Mouse (Mus musculus): ENCODE data around the gene Gss.
A peak's percentile ranks its signal among the peaks of the same experiment; 100 is the strongest.
"Not testable (repeated sequence)": the region's sequence is repeated elsewhere in the genome, so short reads cannot be mapped to it uniquely, and the experiment has no call there.

The Gss gene

DNA sequence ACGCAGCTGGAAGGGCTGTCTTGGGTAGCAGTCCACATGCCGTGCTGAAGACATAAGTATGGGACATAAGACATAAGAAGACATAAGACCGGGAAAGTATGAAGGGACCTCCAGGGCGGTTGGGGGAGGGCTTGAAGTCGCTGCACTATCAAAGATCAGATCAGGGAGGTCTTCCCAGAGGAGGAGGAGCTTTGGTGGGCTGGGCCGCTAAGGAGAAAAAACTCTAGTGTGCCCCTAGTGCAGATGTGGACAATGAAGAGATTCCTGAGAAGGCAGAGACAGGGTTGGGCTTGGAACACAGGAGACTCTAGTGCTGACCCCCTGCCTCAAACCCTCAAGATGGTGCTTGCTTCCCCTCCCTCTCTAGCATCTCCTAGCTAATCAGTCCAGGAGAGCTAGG, 24.4 kb upstream of the Gss start:
- DNase-seq (ENCODE audit: low spot score) = no peak

DNA sequence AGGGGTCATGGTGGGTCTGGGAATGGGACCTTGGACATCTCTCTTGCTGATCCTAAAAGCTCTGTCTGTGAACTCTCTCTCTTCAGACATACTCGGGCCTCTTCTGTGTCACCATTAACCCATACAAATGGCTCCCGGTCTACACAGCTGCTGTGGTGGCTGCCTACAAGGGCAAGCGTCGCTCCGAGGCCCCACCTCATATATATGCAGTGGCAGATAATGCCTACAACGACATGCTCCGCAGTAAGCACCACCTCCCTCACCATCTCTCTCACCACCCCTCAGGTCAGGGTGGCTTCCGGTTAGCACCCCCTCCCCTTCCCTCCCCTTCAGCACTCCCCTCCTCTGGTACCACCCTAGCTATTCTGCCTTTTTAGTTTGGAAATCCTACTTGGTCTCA, 21.3 kb upstream of the Gss start:
- DNase-seq (ENCODE audit: low spot score) = no peak

DNA sequence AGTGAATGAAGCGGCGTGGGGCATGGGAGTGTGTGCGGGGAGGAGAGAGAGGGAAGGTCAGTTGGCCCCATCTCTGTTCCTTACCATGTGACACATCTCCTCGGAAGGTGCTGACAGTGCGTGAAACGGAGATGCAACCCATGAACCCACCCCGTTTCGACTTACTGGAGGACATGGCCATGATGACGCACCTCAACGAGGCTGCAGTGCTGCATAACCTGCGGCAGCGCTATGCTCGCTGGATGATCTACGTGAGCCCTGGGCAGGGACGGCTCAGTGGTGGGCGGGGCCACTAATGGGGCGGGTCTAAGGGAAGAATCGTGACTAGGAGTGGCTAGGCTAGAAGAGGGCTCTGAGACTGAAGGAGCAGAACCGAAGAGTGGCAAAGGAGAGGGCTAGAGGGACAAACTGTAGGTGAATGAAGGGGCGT, 20.7 kb upstream of the Gss start:
- DNase-seq (ENCODE audit: low spot score) = peak; percentile 72

DNA sequence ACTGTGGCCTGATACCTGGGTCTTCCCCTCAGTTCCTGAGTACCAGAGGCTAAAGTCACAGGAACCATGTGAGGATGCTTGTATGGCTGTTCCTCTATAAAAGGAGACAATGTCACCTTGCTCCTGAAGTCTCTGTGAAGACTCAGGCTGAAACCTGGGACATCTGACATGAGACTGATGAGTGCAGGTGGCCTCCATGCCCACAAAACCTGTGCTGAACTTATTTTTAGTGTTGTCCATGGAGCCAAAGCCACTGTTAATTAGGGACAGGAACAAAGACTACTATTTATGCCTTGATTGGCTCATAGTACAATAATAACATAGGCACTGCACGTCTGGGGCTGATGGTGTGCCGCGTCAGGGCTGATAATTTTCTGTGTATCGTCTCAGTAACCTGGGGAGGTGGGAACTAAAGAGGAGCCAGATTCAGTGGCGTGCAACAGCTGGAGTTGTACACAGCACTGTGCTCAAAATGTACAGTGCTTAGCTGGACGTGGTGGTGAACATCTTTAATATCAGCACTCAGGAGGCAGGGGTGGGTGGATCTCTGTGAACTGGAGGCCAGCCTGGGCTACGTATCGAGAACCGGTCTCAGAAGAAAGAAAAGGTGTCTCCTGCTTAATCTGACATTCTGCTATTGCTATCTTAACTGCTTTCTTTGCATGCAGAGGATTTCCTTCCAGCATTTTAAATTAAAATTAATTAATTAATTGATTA, 19.4 kb upstream of the Gss start:
- no peak for DNase-seq (ENCODE audit: low spot score)

DNA sequence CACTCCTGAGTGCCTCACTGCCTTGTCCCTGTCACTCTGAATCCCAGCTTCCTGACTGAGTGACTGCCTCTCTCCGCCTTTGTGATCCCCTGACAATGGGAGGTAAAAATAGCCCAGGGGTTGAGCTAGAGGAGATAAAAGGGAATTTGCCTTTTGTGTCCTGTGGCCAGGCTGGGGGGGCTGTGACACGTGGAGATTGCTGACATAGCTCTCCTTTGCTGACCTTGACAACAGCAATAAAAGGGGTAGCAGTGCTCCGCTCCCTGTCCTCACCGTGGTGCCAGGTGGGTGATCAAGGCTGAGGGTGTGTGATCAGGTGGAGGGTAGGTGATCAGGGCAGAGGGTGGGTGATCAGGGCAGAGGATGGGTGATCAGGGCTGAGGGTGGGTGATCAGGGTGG, 18.4 kb upstream of the Gss start, which contains the start of gene Myh7b:
TSS of gene Myh7b (plus strand) at position 235 of the 400 bp plus-strand sequence.
- DNase-seq (ENCODE audit: low spot score) = no peak

DNA sequence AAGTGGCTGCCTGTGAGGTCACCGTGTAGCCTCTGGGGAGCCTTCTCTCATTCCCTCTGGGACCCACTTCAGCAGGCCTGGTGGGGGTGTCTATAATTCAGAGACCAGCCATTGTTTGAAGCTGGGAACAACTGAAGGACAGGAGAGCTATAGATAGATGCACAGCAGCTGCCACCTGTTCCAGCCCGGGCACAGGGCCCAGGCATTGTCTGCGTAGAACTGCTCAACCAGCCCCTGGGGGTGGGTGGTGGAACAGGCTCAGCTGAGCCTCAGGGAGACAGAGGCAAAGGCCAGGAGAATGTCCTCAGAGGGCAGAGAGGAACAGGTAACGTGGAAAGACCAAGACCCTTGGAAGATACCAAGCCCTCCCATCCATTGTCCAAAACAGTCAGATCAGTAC, 13.8 kb upstream of the Gss start:
- DNase-seq (ENCODE audit: low spot score) = no peak

DNA sequence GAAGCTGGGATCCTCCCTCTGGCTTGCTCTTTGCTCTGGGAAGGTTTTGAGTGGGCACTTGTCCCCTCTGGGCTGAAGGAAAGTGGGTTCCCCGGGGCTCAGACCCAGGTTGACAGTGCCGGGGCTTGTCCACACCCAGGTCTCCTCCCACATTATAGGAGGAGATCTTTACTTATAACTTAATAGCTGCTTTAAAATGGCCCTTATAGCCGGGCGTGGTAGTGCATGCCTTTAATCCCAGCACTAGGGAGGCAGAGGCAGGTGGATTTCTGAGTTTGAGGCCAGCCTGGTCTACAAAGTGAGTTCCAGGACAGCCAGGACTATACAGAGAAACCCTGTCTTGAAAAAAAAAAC, 12.6 kb upstream of the Gss start:
- DNase-seq (ENCODE audit: low spot score) = not testable (repeated sequence)

DNA sequence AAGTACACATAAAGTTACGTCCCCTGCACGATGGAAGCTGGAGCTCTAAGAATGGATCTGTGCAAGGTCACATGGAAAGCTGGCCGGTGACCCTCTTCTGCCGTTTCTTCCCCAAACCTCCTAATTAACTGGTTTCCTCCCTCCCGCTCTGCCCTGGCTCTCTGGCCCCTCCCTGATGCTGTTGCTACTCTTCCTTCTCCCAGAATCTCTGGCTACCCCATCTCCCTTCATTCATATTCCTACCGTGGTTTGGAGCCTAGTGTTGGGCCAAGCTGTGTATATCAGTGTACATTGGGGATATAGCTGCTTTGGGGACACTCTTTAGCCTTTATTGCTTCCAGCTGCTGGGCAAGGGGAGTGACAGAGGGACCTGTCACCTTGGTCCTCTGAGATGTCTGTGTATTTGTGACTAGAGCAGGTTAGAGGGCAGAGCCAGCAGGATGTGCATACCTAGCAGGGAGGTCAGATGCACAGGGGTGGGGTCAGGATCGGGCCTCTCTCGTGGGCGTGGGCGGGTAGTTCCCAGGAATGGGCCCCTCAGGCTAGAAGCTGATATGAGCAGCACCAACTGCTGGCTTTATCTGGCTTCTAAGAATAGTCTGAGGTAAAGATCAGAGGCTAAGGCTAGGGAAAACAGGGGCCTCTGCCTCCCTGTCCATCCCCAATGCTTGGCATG, 12.1 kb upstream of the Gss start:
- no peak for DNase-seq (ENCODE audit: low spot score)

DNA sequence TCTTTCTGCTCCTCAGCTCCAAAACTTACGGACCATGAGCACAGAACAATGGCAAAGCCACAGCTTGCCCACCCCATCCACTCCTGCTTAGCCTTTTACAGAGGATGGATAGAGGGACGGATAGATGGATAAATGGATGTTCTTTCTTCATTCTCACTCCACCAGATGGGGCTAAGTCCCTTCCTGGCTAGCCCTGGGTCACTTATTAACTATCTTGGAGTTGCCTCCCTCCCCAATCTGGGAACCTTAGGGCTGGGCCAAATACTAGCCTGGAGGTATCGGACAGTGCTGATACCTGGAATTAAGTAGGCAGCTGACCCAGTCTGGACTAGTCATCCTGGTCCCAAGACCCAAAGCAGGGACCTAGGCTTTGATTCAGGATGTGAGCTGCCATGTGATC, 11.1 kb upstream of the Gss start:
- no peak for DNase-seq (ENCODE audit: low spot score)

DNA sequence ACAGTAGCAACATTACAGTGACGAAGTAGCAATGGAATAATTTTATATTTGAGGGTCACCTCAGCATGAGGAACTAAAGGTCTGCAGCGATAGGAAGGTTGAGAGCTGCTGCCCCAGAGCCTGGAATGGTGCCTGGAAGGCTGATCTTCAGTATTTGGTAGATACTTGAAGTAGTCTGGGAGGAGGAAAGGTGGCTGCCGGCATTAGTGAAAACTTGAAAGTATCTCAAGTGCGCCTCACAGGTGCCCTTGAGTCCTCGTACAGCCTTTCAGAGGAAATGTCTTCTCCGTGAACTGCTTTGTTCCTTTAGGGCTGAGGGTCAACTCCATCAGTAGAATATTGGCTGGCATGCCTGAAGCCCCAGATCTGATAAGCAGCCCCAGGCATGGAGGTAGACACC, 2.9 kb upstream of the Gss start:
- DNase-seq (ENCODE audit: low spot score) = no peak

DNA sequence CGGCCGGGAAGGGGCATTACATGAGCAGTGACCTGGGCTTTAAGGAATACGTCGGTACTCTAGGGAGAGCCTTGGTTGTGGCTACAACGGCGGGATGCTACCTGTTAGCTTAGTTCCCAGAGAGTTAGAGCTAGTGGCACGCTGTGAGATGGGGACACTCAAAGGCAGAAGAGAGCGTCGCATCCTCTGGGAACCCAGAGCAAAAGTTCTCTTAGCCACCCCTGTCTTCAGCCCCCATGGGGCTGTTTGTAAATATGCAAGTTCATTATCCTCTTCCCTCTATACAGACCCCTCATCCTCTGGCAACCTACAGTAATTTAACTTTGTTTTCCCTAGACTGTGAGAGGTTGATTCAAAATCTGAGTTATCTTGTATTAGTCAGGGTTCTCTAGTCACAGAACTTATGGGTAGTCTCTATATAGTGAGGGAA, 259 bp upstream of the Gss start:
- no peak for DNase-seq (ENCODE audit: low spot score)

DNA sequence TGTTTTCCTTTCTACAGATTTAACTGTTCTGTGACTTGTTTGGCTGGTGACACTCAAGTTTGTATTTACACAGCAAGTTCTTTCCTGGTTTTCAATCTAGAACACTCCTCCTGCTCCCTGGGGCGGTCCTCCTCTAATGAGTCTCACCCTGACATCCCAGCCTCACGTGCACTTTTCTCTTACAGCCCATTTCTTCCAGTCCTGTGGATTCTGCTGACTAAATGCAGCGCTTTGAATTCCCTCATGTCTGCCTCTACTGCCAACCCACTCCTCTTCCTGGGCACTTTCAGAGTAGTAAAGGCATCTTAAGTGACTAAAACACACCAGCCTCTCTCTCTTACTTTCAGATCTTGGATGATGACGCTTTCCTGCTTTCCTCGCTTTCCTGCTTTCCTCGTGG, 934 bp downstream of the Gss start:
- DNase-seq (ENCODE audit: low spot score) = no peak

DNA sequence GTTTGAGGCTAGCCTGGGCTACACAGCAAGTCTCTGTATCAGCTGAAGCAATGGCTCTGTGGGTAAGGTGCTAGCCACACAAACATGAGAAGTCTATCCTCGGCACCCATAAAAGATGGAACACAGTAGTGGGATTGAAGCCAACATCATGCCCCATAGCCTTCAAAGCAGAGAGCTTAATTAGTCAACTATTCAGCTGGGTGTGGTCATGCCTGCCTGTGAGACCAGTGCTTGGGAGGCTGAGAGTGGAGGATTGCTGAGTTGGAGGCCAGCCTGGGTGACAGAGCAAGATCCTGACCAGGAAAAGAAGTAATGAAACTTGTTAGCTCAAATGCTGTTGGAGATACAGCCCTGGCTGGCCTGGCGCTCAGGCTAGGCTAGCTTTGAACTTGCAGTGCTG, 1.7 kb downstream of the Gss start:
- DNase-seq (ENCODE audit: low spot score) = no peak

DNA sequence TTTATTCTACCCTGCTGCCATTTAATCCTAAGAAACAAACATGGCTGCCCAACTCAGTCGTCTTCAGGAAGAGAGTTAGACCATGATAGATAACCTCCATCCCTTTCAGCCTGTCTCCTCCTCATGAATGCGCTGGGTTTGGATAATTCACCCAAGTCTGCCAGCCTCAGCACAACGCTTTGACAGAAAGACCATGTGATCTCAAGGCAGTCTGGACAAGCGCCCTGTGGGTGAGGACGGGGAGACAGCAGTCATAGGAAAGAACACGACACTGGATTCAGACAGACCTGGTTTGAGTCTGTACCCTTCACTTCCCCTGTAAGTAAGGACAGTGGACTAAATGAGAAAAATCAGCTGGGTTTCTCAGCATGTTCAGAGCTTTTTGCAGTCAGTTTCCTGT, 3.1 kb downstream of the Gss start:
- no peak for DNase-seq (ENCODE audit: low spot score)

DNA sequence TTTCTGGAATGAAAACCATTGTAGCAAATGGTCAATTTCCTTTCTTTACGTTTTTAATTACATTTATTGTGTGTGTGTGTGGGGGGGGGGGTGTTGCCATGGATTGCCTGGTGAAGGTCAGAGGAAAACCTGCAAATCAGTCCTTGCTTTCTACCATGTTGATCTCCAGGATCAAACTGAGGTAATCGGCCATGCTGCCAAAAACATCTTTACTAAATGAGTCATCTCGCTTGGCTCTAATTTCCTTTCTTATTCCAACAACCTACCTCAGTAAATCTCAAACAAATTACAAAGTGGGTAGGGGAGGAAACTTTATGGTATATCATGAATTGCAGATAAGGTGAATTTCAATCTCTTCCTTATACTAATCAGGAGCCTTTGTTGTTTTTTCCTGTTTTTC, 4.5 kb downstream of the Gss start:
- no peak for DNase-seq (ENCODE audit: low spot score)

DNA sequence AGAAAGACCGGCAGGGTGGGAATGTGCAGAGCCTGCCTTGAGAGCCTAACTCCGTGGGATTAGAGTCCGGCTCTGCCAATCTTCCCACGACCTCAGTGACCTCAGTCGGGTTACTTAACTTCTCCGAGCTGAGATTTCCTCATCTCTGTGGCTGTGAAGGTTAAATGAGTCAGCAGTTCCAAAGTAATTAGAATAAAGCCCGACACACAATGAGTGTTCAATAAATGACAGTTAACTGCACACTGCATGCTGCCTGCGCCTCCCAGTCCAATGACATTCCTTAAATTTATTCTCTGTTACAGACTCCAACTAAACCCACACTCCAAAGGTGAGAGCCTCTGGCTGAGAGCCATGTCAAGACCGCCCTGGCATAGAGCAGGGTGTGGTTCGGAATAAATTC, 7.1 kb downstream of the Gss start:
- DNase-seq (ENCODE audit: low spot score) = no peak

DNA sequence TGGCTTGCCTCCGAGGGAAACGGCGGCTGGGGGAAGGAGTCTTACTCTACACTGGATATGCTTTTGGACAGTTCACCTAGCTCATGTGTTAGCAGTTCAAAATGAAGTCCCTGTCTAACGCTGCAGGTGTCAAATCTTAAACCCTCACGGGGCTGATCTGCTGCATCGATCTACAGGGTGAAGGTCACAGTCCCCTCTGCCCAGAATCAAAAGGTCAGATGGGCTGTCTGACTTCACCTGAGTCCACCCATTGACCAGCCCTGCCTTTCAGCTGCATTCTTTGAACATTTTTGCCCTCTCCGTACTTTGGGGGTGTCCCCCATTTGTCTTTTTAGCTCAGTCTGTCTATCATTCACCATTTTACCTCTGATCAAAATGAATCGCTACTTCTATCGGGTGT, 7.5 kb downstream of the Gss start:
- DNase-seq (ENCODE audit: low spot score) = no peak

DNA sequence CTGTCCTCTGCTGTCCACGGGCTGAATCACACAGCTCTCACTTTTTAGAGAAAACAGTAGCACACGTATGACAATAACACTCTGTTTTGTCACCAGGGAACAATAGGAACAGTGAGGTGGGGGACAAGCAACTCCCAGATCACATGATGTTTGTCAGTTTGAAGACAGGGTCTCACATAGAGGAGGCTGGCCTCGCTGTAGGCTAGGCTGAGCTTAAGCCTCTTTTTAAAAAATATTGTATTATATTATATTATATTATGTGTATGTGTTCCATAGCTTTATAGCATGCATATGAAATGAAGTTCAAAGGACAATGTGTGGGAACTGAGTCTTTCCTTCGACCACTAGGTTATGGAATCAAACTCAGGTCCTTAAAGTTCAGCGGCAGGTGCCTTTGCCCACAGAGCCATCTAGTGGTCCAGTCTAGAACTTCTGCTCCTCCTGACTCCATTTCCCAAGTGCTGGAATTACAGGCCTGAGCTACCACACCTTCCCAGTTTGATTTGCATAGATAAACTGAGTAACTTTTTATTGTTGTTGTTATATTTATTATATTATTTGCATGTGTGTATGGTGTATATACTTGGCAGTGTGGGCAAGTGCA, 8.6 kb downstream of the Gss start:
- peak; percentile 58 for DNase-seq (ENCODE audit: low spot score)

DNA sequence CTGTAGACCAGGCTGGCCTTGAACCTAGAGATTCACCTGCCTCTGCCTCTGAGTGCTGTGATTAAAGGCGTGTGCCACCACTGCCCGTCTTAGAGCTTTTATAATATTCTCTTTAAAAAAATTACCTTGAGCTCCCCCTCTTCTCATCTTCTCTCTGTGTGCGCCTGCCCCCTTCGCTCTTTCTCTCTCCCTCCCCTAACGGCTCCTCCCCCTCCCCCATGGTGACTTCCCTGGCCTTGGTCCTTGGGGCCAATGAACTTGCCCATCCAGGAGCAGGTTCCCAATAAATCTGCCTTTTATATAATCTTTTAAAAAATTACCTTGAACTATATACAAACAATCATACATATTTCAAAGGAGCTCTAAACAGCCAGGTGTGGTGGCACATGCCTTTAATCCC, 9.6 kb downstream of the Gss start:
- DNase-seq (ENCODE audit: low spot score) = no peak

DNA sequence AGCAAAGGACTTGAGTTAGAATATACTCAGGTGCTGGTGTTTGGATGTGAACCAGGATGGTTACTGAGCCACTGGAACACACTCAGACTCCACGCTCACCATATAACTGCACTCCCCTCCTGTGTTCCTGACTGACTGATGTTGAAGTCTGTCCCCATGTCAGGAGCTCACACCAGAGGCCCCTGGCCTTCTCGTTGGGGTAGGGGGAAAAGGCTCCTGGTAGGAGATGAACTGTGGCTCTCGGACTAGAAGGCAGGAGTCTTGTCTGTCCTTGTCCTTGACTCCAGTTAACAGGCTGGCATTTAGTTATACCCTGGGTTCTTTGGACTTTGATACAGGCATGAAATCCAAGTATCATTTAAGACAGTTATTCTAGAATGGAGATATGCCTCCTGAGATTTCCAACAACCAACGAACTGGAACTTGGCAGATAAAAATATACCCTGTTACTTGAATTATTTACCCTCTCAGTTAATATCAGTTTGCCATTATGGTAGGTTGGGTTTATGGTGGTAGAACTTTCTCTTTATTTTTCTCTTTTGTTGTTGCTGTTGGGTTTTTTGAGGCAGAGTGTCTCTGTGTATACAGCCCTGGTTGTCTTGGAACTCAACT, 10.1 kb downstream of the Gss start:
- DNase-seq (ENCODE audit: low spot score) = no peak

DNA sequence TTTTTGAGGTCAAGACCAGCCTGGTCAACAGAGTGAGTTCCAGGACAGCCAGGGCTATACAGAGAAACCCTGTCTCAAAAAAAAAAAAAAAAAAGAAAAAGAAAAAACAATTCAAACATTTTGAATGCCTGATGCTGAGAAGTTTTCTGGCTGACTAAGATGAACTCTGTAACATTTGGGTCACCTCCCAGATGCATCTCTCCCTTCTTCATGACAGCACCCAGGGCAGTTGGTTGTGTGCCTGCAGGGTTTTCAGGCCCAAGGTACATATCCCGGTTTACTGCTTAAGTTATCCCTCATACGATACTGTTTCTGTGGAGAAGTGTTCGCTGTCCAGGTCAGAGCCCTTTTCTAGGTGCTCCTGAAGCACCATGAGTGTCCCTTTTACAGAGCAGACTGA, 12.3 kb downstream of the Gss start:
- no peak for DNase-seq (ENCODE audit: low spot score)

DNA sequence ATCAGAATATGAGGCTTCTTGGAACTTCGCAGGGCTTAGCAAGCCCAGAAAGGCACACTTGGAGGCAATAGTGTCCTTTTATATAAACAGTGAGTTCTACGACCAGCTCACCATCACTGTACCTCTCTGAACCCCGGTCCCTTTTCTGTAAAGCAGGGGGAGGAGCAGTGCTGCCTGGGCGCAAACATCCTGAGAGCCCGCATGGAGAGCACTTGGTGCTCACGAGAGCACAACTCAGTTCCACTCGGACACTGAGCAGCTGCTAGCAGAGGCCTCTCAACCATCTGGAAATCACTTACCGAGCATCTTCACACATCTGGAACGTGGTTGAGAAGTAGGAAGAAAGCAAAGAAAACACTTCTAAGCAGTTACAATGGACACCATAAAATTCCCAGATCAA, 16.0 kb downstream of the Gss start:
- DNase-seq (ENCODE audit: low spot score) = no peak

DNA sequence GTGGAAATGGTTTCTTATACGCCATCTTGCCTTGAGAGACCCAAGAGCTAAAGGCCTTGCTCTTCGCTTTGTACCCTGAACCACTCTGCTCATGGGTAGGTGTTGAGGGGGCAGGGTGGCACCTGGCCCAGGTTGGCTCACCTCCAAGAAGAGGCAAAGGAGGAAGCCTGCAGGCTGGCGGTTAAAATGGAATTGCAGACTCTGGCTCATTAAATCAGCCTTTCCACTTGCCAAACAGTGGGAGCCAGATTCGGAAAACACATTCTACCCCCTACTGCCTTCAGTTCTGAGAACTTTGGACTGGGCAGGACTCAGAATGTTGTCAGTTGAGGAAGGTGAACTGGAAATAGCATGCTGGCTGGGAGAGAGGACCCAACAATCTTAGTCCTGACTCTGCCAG, 17.9 kb downstream of the Gss start:
- DNase-seq (ENCODE audit: low spot score) = no peak
